Mouse (Mus musculus): Measurements from ENCODE around the gene Ly75.

Gene Ly75

GRCm38 (mm10) chr2:60303796-60304195 lies 79.3 kb downstream of the Ly75 start:
- no peak for DNase-seq

- DNase-seq, result no peak
These were observed 83.8 kb downstream of the Ly75 start for GRCm38 (mm10) chr2:60299323-60299722.

GRCm38 (mm10) chr2:60298266-60298665 lies 84.8 kb downstream of the Ly75 start:
- DNase-seq, result no peak

- DNase-seq, result no peak
These were observed 91.7 kb downstream of the Ly75 start for GRCm38 (mm10) chr2:60291381-60291780.

- DNase-seq, result no peak
These were observed 93.7 kb downstream of the Ly75 start for GRCm38 (mm10) chr2:60289451-60289850.

- DNase-seq, result no peak
These were observed 94.5 kb downstream of the Ly75 start for GRCm38 (mm10) chr2:60288606-60289005.

- DNase-seq, result no peak
These were observed 97.9 kb downstream of the Ly75 start for GRCm38 (mm10) chr2:60285107-60285617.

GRCm38 (mm10) chr2:60284467-60284821 lies 98.7 kb downstream of the Ly75 start, which contains the start of gene Cd302:
Gene Cd302 (minus strand): TSS chr2:60284488.
- no peak for DNase-seq

- peak; percentile 71 for DNase-seq
These were observed 99.2 kb downstream of the Ly75 start for GRCm38 (mm10) chr2:60283751-60284466.

- DNase-seq, result no peak
These were observed 99.8 kb downstream of the Ly75 start for GRCm38 (mm10) chr2:60283208-60283750.

GRCm38 (mm10) chr2:60282625-60283024 lies 100.5 kb downstream of the Ly75 start:
- no peak for DNase-seq

- no peak for DNase-seq
These were observed 104.5 kb downstream of the Ly75 start for GRCm38 (mm10) chr2:60278627-60279026.

- no peak for DNase-seq
These were observed 113.1 kb downstream of the Ly75 start for GRCm38 (mm10) chr2:60269856-60270479.

GRCm38 (mm10) chr2:60267567-60267966 lies 115.5 kb downstream of the Ly75 start:
- no peak for DNase-seq

GRCm38 (mm10) chr2:60260621-60261350 lies 122.3 kb downstream of the Ly75 start:
- DNase-seq, result no peak

GRCm38 (mm10) chr2:60259186-60259585 lies 123.9 kb downstream of the Ly75 start:
- DNase-seq, result no peak

- no peak for DNase-seq
These were observed 126.4 kb downstream of the Ly75 start for GRCm38 (mm10) chr2:60256751-60257150.

GRCm38 (mm10) chr2:60253506-60253905 lies 129.6 kb downstream of the Ly75 start:
- DNase-seq, result no peak

GRCm38 (mm10) chr2:60252782-60253181 lies 130.3 kb downstream of the Ly75 start:
- DNase-seq, result no peak
